In genomic region chr1:54982636-54983035, GRCm38 (mm10) we compare ENCODE assay signal across 20 mouse cellular contexts. TPM values are rescaled to one million over a fixed set of nuclear protein-coding genes. Genes with fewer than 3 reads are reported as not detected.
DNase-seq lines count a peak whose midpoint lies in the region; ATAC-seq and TF ChIP-seq lines count a peak whose summit lies in the region.
"Had no signal": no experiment of that assay in that cellular context is flagged by ENCODE, and none has a peak within 500 bp of the region (broad histone marks: within the 10 kb centered on the region; RNA-seq: fewer than 3 reads in every experiment).

No protein-coding gene starts in this region.

- no peak overlapping the region for H3K4me3 ChIP-seq in lung, postnatal 0 days (ENCODE audit: low read depth, low read length)
- no peak overlapping the region for H3K4me3 ChIP-seq in CH12.LX (replicated peaks in 1 of 3; ENCODE audit: low read depth in 2 of 3, low read length in 2 of 3, poor library complexity in 1 of 3)
- H3K4me3 ChIP-seq: embryonic facial prominence, embryonic 10.5 days; forebrain, embryonic 13.5 days; heart, adult 2 months; heart, embryonic 15.5 days; hindbrain, embryonic 13.5 days; intestine, embryonic 15.5 days had no signal

- H3K9me3 ChIP-seq in lung, postnatal 0 days (ENCODE audit: low read length) = no peaks in the 10 kb centered on the region
- no peaks in the 10 kb centered on the region for H3K9me3 ChIP-seq in CH12.LX (replicated peaks; ENCODE audit: low read length)
- H3K9me3 ChIP-seq: embryonic facial prominence, embryonic 10.5 days; forebrain, embryonic 13.5 days; heart, embryonic 15.5 days; hindbrain, embryonic 13.5 days; intestine, embryonic 15.5 days had no signal

- H3K4me1 ChIP-seq in lung, postnatal 0 days (ENCODE audit: insufficient read depth, low read depth, low read length) = 0 out of 2 replicates have a peak, but pooled peaks cover 4% of the 10 kb centered on the region
- peaks cover 0 to 24% of the 10 kb centered on the region in 2 experiments; a peak in 2 of 4 replicates for H3K4me1 ChIP-seq in CH12.LX (ENCODE audit: control insufficient read depth in 1 of 2, insufficient read depth in 2 of 2)
- H3K4me1 ChIP-seq: forebrain, embryonic 13.5 days; heart, embryonic 15.5 days; hindbrain, embryonic 13.5 days; intestine, embryonic 15.5 days had no signal

- no peak overlapping the region for H3K9ac ChIP-seq in lung, postnatal 0 days (replicated peaks; ENCODE audit: low read depth)
- H3K9ac ChIP-seq in CH12.LX (ENCODE audit: insufficient read depth, low read depth) = no peak overlapping the region
- H3K9ac ChIP-seq: forebrain, embryonic 13.5 days; forebrain, postnatal 0 days; heart, embryonic 15.5 days; hindbrain, embryonic 13.5 days; intestine, embryonic 15.5 days had no signal

- peaks cover 19% of the 10 kb centered on the region; the same call in 1 of the 2 replicates for H3K36me3 ChIP-seq in lung, postnatal 0 days (ENCODE audit: insufficient read depth, low read length)
- H3K36me3 ChIP-seq in CH12.LX (replicated peaks in 1 of 2; ENCODE audit: control insufficient read depth in 1 of 2, insufficient read depth in 1 of 2, low read length in 1 of 2) = peaks cover 22 to 46% of the 10 kb centered on the region in 2 experiments
- H3K36me3 ChIP-seq in splenic B cell, adult 2 months (ENCODE audit: control insufficient read depth, insufficient read depth, low read length, poor library complexity, severe bottlenecking) = peaks cover 15% of the 10 kb centered on the region

- H3K27ac ChIP-seq in lung, postnatal 0 days (ENCODE audit: low read length) = no peak overlapping the region
- H3K27ac ChIP-seq in CH12.LX (ENCODE audit: insufficient read depth, low read depth) = no peak overlapping the region
- H3K27ac ChIP-seq: embryonic facial prominence, embryonic 10.5 days; forebrain, embryonic 13.5 days; heart, adult 2 months; heart, embryonic 15.5 days; hindbrain, embryonic 13.5 days; hindbrain, postnatal 0 days; intestine, embryonic 15.5 days had no signal

- in situ Hi-C loops in CH12.LX (cut with MboI; ENCODE audit: low pct_ligation_motif_present, low pct_unique_long_range_greater_than_20kb, low sequenced_read_pairs) = no loop called here

- H3K4me2 ChIP-seq in lung, postnatal 0 days (replicated peaks; ENCODE audit: low read depth, low read length) = no peak overlapping the region
- H3K4me2 ChIP-seq in CH12.LX (ENCODE audit: insufficient read depth, low read depth, poor library complexity, severe bottlenecking) = no peak overlapping the region
- H3K4me2 ChIP-seq: forebrain, embryonic 13.5 days; heart, embryonic 11.5 days; heart, embryonic 15.5 days; hindbrain, embryonic 13.5 days; intestine, embryonic 15.5 days had no signal

- WGBS in lung, postnatal 0 days = 57% methylated on average over 3 of the region's 3 CpGs

- DNase-seq in lung, postnatal 0 days (ENCODE audit: low spot score) = peak; percentile 21
- DNase-seq in lung, postnatal 36 days = no peak
- peak; percentile 37 for DNase-seq in CH12.LX (ENCODE audit: extremely low read depth)
- peak; percentile 79 for DNase-seq in MEL-GATA-1-ER (ENCODE audit: extremely low read depth, low read depth)
- peak; percentile 10 for DNase-seq in splenic B cell, adult 2 months (ENCODE audit: low read depth, low spot score)
- no peak for DNase-seq in thymus, postnatal 14 days
- DNase-seq in frontal cortex, postnatal 36 days (ENCODE audit: low spot score in 2 of 2) = no peak
- DNase-seq: cerebellum, adult 11 months; cerebellum, adult 8-10 months; cerebellum, postnatal 25 days; gastrocnemius, postnatal 36 days; heart, adult 2 months had no signal

- TF ChIP-seq CTCF in lung, postnatal 0 days (IDR thresholded peaks at IDR 0.05) = no peak
- TF ChIP-seq CTCF in CH12.LX (conservative IDR thresholded peaks at IDR 0.05 in 1 of 2, IDR thresholded peaks at IDR 0.05 in 1 of 2; ENCODE audit: low read depth in 2 of 2, low read length in 2 of 2) = no peak

- dilution Hi-C loops in CH12.LX (cut with MboI; ENCODE audit: extremely low pct_ligation_motif_present, extremely low pct_unique_long_range_greater_than_20kb, low sequenced_read_pairs) = no loop called here

- TF ChIP-seq POLR2A in CH12.LX (IDR thresholded peaks at IDR 0.05; ENCODE audit: low read depth, low read length) = no peak

- no peak for TF ChIP-seq RAD21 in CH12.LX (IDR thresholded peaks at IDR 0.05; ENCODE audit: low read depth, low read length)

- H3K79me2 ChIP-seq in CH12.LX (replicated peaks; ENCODE audit: control insufficient read depth, extremely low read depth, insufficient read depth, poor library complexity, severe bottlenecking) = no peaks in the 10 kb centered on the region

- no peaks in the 10 kb centered on the region for H3K27me3 ChIP-seq in lung, postnatal 0 days (replicated peaks; ENCODE audit: insufficient read depth, low read length)
- no peaks in the 10 kb centered on the region for H3K27me3 ChIP-seq in CH12.LX (replicated peaks)
- no peaks in the 10 kb centered on the region for H3K27me3 ChIP-seq in splenic B cell, adult 2 months (ENCODE audit: control insufficient read depth, insufficient read depth, low read length, poor library complexity, severe bottlenecking)
- H3K27me3 ChIP-seq: forebrain, embryonic 13.5 days; heart, embryonic 15.5 days; hindbrain, embryonic 13.5 days; intestine, embryonic 15.5 days had no signal

- peak; percentile 56 for ATAC-seq in lung, postnatal 0 days
- ATAC-seq: forebrain, embryonic 13.5 days had no signal

- TF ChIP-seq EP300 in lung, postnatal 0 days (IDR thresholded peaks at IDR 0.05) = no peak
- no peak for TF ChIP-seq EP300 in CH12.LX (IDR thresholded peaks at IDR 0.05; ENCODE audit: low read length)

TF ChIP-seq in CH12.LX, 34 proteins besides CTCF, POLR2A, EP300 and RAD21:
- TF ChIP-seq JUN (IDR thresholded peaks at IDR 0.05; ENCODE audit: insufficient read depth, low read depth, low read length) = no peak
- TF ChIP-seq KAT2A (IDR thresholded peaks at IDR 0.05; ENCODE audit: insufficient replicate concordance, low read length) = no peak
- TF ChIP-seq HCFC1 (IDR thresholded peaks at IDR 0.05; ENCODE audit: low read depth, low read length) = no peak
- TF ChIP-seq IRF4 (IDR thresholded peaks at IDR 0.05; ENCODE audit: low read depth, low read length) = no peak
- TF ChIP-seq MYC (IDR thresholded peaks at IDR 0.05; ENCODE audit: low read depth, low read length) = no peak
- TF ChIP-seq UBTF (IDR thresholded peaks at IDR 0.05; ENCODE audit: low read depth, low read length) = no peak
- TF ChIP-seq SMC3 (IDR thresholded peaks at IDR 0.05; ENCODE audit: low read depth, low read length) = no peak
- TF ChIP-seq MAFK (IDR thresholded peaks at IDR 0.05; ENCODE audit: insufficient replicate concordance, low read length) = no peak
- TF ChIP-seq GABPA (IDR thresholded peaks at IDR 0.05; ENCODE audit: insufficient replicate concordance, low read depth, low read length) = no peak
- TF ChIP-seq JUND (conservative IDR thresholded peaks at IDR 0.05; ENCODE audit: low read depth, low read length) = no peak
- TF ChIP-seq MEF2A (IDR thresholded peaks at IDR 0.05; ENCODE audit: borderline replicate concordance, low read depth, low read length) = no peak
- TF ChIP-seq ZKSCAN1 (IDR thresholded peaks at IDR 0.05; ENCODE audit: borderline replicate concordance, low read depth, low read length) = no peak
- no peak for TF ChIP-seq NELFE (IDR thresholded peaks at IDR 0.05; ENCODE audit: low read depth, low read length)
- no peak for TF ChIP-seq RCOR1 (conservative IDR thresholded peaks at IDR 0.05; ENCODE audit: low read depth, low read length)
- TF ChIP-seq ETS1 (conservative IDR thresholded peaks at IDR 0.05; ENCODE audit: low read depth, low read length) = no peak
- TF ChIP-seq CHD1 (IDR thresholded peaks at IDR 0.05; ENCODE audit: low read depth, low read length) = no peak
- no peak for TF ChIP-seq MAZ (IDR thresholded peaks at IDR 0.05; ENCODE audit: low read depth, low read length)
- no peak for TF ChIP-seq POLR2AphosphoS2 (IDR thresholded peaks at IDR 0.05; ENCODE audit: low read depth, low read length)

RNA-seq across cellular contexts. Expression of gene Sf3b1, which starts 44.6 kb away (rescaled TPM):
- 212 and 219 TPM in 2 replicates for polyA plus RNA-seq in lung, postnatal 0 days (2015; fragmentation: Nextera tagmentation; extraction: Ambion mirVana)
- 109 and 120 TPM in 2 replicates for total RNA-seq in CH12.LX (2012; rRNA removed)
- 186 and 246 TPM in 2 replicates for total RNA-seq in CH12.LX (2014; rRNA removed)
- polyA plus RNA-seq in CH12.LX (2012; ENCODE audit: insufficient read length, low read depth) = 133 and 162 TPM in 2 replicates

RNA-seq across cellular contexts. Expression of gene Ankrd44, which starts 56.4 kb away (rescaled TPM):
- 16.5 and 17.8 TPM in 2 replicates for polyA plus RNA-seq in lung, postnatal 0 days (2015; fragmentation: Nextera tagmentation; extraction: Ambion mirVana)
- total RNA-seq in CH12.LX (2012; rRNA removed) (16.2 and 19.8 TPM in 2 replicates), CH12.LX (2014; rRNA removed) (12.2 and 12.7 TPM in 2 replicates)
- polyA plus RNA-seq in CH12.LX (2012; ENCODE audit: insufficient read length, low read depth) = 23.0 and 24.9 TPM in 2 replicates

Comparison
In these comparisons a context has a peak if more than half of its experiments do, and no peak if none do; other contexts are left out.
1. DNase-seq: peak in lung, postnatal 0 days (single experiment), CH12.LX (single experiment), MEL-GATA-1-ER (single experiment) and splenic B cell, adult 2 months (single experiment); none in lung, postnatal 36 days (single experiment), thymus, postnatal 14 days (single experiment) and frontal cortex, postnatal 36 days (0 of 2).